Mouse (Mus musculus) erythroblast, embryonic 14.5 days (primary cell): ENCODE measurements around the gene Lpcat3. TPM values are rescaled to one million over a fixed set of nuclear protein-coding genes. Genes with fewer than 3 reads are reported as not detected.

Experiments
- H3K27me3 ChIP-seq: 2 replicates; pipeline ENCODE4 v1.6.1; 2012; ENCODE audit warnings: inconsistent platforms; ENCODE audit not compliant: control insufficient read depth
- H3K36me3 ChIP-seq: 2 replicates; pipeline ENCODE4 v1.6.1; 2012; ENCODE audit warnings: mild to moderate bottlenecking, inconsistent platforms; ENCODE audit not compliant: control insufficient read depth
- H3K4me1 ChIP-seq: 2 replicates; pipeline ENCODE4 v1.6.1; 2012; ENCODE audit warnings: inconsistent platforms; ENCODE audit not compliant: control insufficient read depth
- H3K4me3 ChIP-seq: replicated peaks from 2 replicates; pipeline ENCODE3; 2012; ENCODE audit warnings: moderate library complexity, mild to moderate bottlenecking, inconsistent platforms
- H3K9me3 ChIP-seq: 2 replicates; pipeline ENCODE4 v1.6.1; 2012; ENCODE audit warnings: low read length, inconsistent platforms, mixed read lengths; ENCODE audit not compliant: control insufficient read depth
- GATA1 ChIP-seq: IDR thresholded peaks from 2 replicates; pipeline ENCODE4 v1.6.1; 2012; ENCODE audit warnings: low read length, inconsistent platforms, mixed read lengths
- TAL1 ChIP-seq: IDR thresholded peaks from 3 replicates; pipeline ENCODE4 v1.6.1; 2012; ENCODE audit warnings: low read length, inconsistent platforms, mixed read lengths
- polyA plus RNA-seq: library from polyadenylated mRNA; stranded (reverse); fragments of >175 nt; gene quantifications from 2 replicates; pipeline ENCODE4 v1.2.3, GENCODE M21; 2012

Gene Lpcat3
- polyA plus RNA-seq, 1 experiment = 15.9 TPM

GRCm38 (mm10) chr6:124724472-124724871, 61.6 kb downstream of the Lpcat3 start:
- Histone ChIP-seq H3K4me3 (no peak overlapping the region), H3K9me3 (no peaks in the 10 kb centered on the region), H3K27me3 (no peaks in the 10 kb centered on the region), H3K36me3 (peaks cover 16% of the 10 kb centered on the region), H3K4me1 (peaks cover 47% of the 10 kb centered on the region)
- TF ChIP-seq TAL1 = no peak
- no peak for TF ChIP-seq GATA1

- Histone ChIP-seq H3K4me3 (no peak overlapping the region), H3K9me3 (no peaks in the 10 kb centered on the region), H3K4me1 (peaks cover 38% of the 10 kb centered on the region), H3K27me3 (no peaks in the 10 kb centered on the region), H3K36me3 (peaks cover 14% of the 10 kb centered on the region)
- no peak for TF ChIP-seq GATA1
- no peak for TF ChIP-seq TAL1
These were observed 65.8 kb downstream of the Lpcat3 start for GRCm38 (mm10) chr6:124728621-124729020.

DNA sequence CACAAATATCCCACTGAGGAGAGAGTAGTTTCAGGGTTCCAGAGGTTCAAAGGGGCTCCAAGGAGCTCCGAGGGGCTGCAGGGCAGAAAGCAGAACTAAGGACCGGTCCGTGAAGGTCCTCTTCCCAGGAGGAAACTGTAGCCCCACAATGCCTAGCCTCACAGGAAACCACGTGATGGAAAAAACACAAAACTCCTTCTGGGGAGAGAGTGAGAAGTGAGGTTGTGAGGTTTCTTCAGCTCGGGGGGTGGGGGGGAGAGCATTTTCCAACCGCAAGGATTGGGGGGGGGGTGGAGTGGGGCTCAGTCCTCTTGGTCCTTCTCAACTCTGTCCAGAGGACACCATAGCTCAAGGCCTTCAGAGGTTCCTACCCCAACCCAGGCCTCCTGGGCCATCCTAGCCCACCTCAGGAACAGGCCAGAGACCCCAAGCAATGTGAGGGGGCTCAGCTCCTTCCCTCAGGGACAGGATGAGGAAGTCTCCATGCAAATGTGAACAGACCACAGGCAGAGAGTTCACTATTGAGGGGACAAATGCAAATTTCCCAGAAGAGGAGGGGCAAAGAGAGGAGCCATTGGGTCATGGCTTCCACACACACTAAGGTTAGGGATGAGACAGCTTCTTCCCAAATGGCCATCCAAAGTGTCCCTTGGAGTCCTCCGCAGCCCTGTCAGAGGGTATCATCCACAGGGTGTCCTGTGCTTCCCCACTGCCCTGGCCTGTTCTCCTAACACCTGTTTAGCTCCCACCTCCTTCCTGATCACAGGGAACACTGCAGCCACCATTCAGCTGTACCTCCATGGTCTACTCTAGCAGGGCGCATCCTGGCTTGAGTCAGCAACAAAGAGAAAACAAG, 67.3 kb downstream of the Lpcat3 start:
- no peaks in the 10 kb centered on the region for H3K9me3 ChIP-seq
- peaks cover 11% of the 10 kb centered on the region for H3K36me3 ChIP-seq
- TF ChIP-seq GATA1 (no peak), TAL1 (no peak)
- H3K27me3 ChIP-seq = no peaks in the 10 kb centered on the region
- H3K4me1 ChIP-seq = peaks cover 27% of the 10 kb centered on the region
- no peak overlapping the region for H3K4me3 ChIP-seq

GRCm38 (mm10) chr6:124731038-124731437, 68.2 kb downstream of the Lpcat3 start:
- H3K4me1 ChIP-seq = peaks cover 25% of the 10 kb centered on the region
- H3K4me3 ChIP-seq = no peak overlapping the region

DNA sequence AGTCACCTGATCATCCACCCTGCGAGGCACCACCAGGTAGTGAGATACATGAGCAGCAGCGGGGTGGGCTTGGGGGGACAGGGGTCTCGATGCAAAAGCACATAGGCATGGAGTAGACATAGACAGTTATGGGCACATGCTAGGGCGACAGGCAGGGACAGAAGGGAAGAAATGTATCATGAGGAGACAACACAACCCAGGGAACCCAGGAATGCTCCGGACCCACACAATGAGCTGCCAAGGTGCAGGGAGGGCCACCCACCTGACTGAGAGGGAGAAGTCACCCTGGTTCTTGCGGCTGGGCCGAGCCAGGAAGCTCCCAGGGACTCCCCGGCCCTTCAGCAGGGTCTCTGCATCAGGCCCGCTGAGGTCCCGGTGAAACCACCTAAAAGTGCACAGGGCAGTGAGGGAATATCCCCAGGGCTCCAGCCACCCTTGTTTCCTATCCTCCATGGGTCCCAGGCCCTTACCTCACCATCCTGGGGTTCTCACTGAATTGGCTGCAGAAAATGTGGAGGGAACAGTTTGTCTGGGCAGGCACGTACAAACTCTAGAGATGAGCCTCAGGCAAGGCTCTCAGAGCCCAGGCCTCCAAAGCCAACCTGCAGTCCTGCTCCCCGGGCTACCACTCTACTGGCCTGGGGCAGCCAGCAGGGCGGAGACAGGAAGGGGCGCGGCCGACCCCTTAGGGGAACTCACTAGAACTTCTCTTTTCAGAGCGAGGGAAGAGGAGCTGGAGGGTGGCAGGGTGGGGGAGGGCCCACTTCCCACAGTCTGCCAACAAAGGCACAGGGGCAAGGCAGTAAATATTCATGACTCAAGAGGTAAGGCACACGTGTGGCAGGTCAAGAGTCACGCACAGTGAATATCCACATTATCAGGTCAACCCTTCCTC, 69.9 kb downstream of the Lpcat3 start:
- Histone ChIP-seq H3K36me3 (peaks cover 2% of the 10 kb centered on the region), H3K4me1 (peaks cover 22% of the 10 kb centered on the region), H3K9me3 (no peaks in the 10 kb centered on the region), H3K4me3 (peak overlapping the region; percentile 38), H3K27me3 (no peaks in the 10 kb centered on the region)
- TF ChIP-seq GATA1 = no peak
- TF ChIP-seq TAL1 = no peak

More at GRCm38 (mm10) chr6:124731038-124731437, 68.2 kb downstream of the Lpcat3 start:
- Histone ChIP-seq H3K36me3 (peaks cover 5% of the 10 kb centered on the region), H3K9me3 (no peaks in the 10 kb centered on the region), H3K27me3 (no peaks in the 10 kb centered on the region)
- TF ChIP-seq TAL1 = no peak
- TF ChIP-seq GATA1 = no peak

DNA sequence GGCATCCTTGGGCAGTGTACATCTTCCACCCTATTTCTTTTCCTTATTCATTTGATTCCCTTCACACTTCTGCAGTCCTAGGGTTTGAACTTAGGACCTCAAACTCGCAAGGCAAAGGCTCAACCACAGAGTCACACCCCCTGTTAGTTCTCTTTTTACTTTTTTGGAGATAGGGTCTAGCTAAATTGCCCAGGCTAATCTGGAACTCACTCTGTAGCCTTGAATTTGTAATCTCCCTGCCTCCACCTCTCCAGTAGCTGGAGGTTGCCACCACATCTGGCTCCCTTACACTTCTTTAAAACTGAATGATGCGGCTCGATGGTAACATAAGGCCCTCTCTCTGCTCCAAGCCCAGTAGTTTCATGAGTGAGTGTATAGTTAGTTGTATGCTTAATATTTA, 71.6 kb downstream of the Lpcat3 start:
- TF ChIP-seq TAL1 = no peak
- no peak for TF ChIP-seq GATA1
- no peaks in the 10 kb centered on the region for H3K27me3 ChIP-seq
- H3K9me3 ChIP-seq = no peaks in the 10 kb centered on the region
- H3K4me3 ChIP-seq = no peak overlapping the region
- H3K4me1 ChIP-seq = peaks cover 34% of the 10 kb centered on the region
- H3K36me3 ChIP-seq = no peaks in the 10 kb centered on the region; the same call in 1 of the 2 replicates

GRCm38 (mm10) chr6:124737040-124737439, 74.2 kb downstream of the Lpcat3 start:
- peaks cover 54% of the 10 kb centered on the region for H3K4me1 ChIP-seq
- H3K9me3 ChIP-seq = no peaks in the 10 kb centered on the region
- TF ChIP-seq GATA1 = no peak
- no peak for TF ChIP-seq TAL1
- H3K27me3 ChIP-seq = no peaks in the 10 kb centered on the region
- H3K4me3 ChIP-seq = no peak overlapping the region
- no peaks in the 10 kb centered on the region for H3K36me3 ChIP-seq

- H3K4me3 ChIP-seq = no peak within 1 kb of the TSS
- TF ChIP-seq GATA1 (no peak), TAL1 (no peak)
- no peaks in the 10 kb centered on the region for H3K27me3 ChIP-seq
- no peaks in the 10 kb centered on the region; the same call in 1 of the 2 replicates for H3K36me3 ChIP-seq
- no peaks in the 10 kb centered on the region for H3K9me3 ChIP-seq
- H3K4me1 ChIP-seq = peaks cover 43% of the 10 kb centered on the region
These were observed 75.7 kb downstream of the Lpcat3 start, which contains the start of gene Ptpn6 for GRCm38 (mm10) chr6:124738511-124739023. Gene Ptpn6 (minus strand): TSS chr6:124738714.

- peaks cover 42% of the 10 kb centered on the region for H3K4me1 ChIP-seq
- H3K27me3 ChIP-seq = no peaks in the 10 kb centered on the region
- H3K4me3 ChIP-seq = no peak overlapping the region
- TF ChIP-seq TAL1 (no peak), GATA1 (no peak)
- no peaks in the 10 kb centered on the region; the same call in 1 of the 2 replicates for H3K36me3 ChIP-seq
- no peaks in the 10 kb centered on the region for H3K9me3 ChIP-seq
These were observed 76.5 kb downstream of the Lpcat3 start for GRCm38 (mm10) chr6:124739231-124739796.
